Mouse (Mus musculus) heart, postnatal 25 days (tissue): ENCODE measurements around the gene Aldh1a2. TPM values are rescaled to one million over a fixed set of nuclear protein-coding genes. Genes with fewer than 3 reads are reported as not detected.
A peak's percentile ranks its signal among the peaks of the same experiment; 100 is the strongest.

ENCODE experiments used
- DNase-seq: peaks from one replicate; pipeline ENCODE4 v3.0.0; 2022; ENCODE audit warnings: low spot score
- intact Hi-C: fragments of 180-260 bp; cut with DNase I; formaldehyde crosslinking; loops from one replicate; pipeline ENCODE4 v1.15.1; 2025
- total RNA-seq, 2 experiments: library from RNA; stranded (reverse); gene quantifications; 2 replicates each; pipeline ENCODE4 v1.2.3; 2021

The Aldh1a2 gene
- total RNA-seq, 2 experiments from 2014 or later, result 9.5 to 12.9 TPM

- no peak for DNase-seq
- intact Hi-C loops, result loop anchor here (10.0 kb wide), 3 partner anchors 144 to 414 kb away; no protein-coding TSS in a partner anchor
Observed at GRCm38 (mm10) chr9:71210870-71211269, 4.7 kb upstream of the Aldh1a2 start.

- intact Hi-C loops, result loop anchor here (10.0 kb wide), 3 partner anchors 141 to 411 kb away; no protein-coding TSS in a partner anchor
- no peak for DNase-seq
Observed at GRCm38 (mm10) chr9:71213636-71214035, 2.0 kb upstream of the Aldh1a2 start.

- intact Hi-C loops, result loop anchor here (10.0 kb wide), 3 partner anchors 138 to 408 kb away; no protein-coding TSS in a partner anchor
- peak; percentile 12 for DNase-seq
Observed at GRCm38 (mm10) chr9:71216036-71216995, 727 bp downstream of the Aldh1a2 start.

GRCm38 (mm10) chr9:71216996-71217792 is 1.6 kb downstream of the Aldh1a2 start:
- DNase-seq, result no peak
- intact Hi-C loops, result loop anchor here (10.0 kb wide), 3 partner anchors 138 to 408 kb away; no protein-coding TSS in a partner anchor

- DNase-seq, result no peak
- intact Hi-C loops, result loop anchor here (10.0 kb wide), 3 partner anchors 137 to 407 kb away; no protein-coding TSS in a partner anchor
Observed at GRCm38 (mm10) chr9:71217793-71218095, 2.2 kb downstream of the Aldh1a2 start.

- intact Hi-C loops, result loop anchor here (10.0 kb wide), 3 partner anchors 136 to 406 kb away; no protein-coding TSS in a partner anchor
Observed at GRCm38 (mm10) chr9:71219161-71219560, 3.6 kb downstream of the Aldh1a2 start.

GRCm38 (mm10) chr9:71220401-71220800 is 4.8 kb downstream of the Aldh1a2 start:
- intact Hi-C loops, result no loop called here
- DNase-seq, result no peak

More at GRCm38 (mm10) chr9:71219161-71219560, 3.6 kb downstream of the Aldh1a2 start:
- no peak for DNase-seq

- intact Hi-C loops, result no loop called here
- DNase-seq, result no peak
Observed at GRCm38 (mm10) chr9:71227226-71227970, 11.8 kb downstream of the Aldh1a2 start.

GRCm38 (mm10) chr9:71230011-71230410 is 14.4 kb downstream of the Aldh1a2 start:
- intact Hi-C loops, result no loop called here
- DNase-seq, result no peak

GRCm38 (mm10) chr9:71236540-71236939 is 21.0 kb downstream of the Aldh1a2 start:
- intact Hi-C loops, result no loop called here
- no peak for DNase-seq

GRCm38 (mm10) chr9:71239926-71240325 is 24.3 kb downstream of the Aldh1a2 start:
- DNase-seq, result no peak
- intact Hi-C loops, result no loop called here

- intact Hi-C loops, result no loop called here
- no peak for DNase-seq
Observed at GRCm38 (mm10) chr9:71241515-71242411, 26.2 kb downstream of the Aldh1a2 start.

- intact Hi-C loops, result no loop called here
- DNase-seq, result no peak
Observed at GRCm38 (mm10) chr9:71242412-71242781, 26.8 kb downstream of the Aldh1a2 start.

GRCm38 (mm10) chr9:71254380-71254779 is 38.8 kb downstream of the Aldh1a2 start:
- intact Hi-C loops, result no loop called here
- DNase-seq, result no peak

GRCm38 (mm10) chr9:71262711-71263110 is 47.1 kb downstream of the Aldh1a2 start:
- intact Hi-C loops, result no loop called here
- DNase-seq, result no peak

- intact Hi-C loops, result no loop called here
- no peak for DNase-seq
Observed at GRCm38 (mm10) chr9:71269711-71270110, 54.1 kb downstream of the Aldh1a2 start.

- intact Hi-C loops, result no loop called here
- DNase-seq, result no peak
Observed at GRCm38 (mm10) chr9:71270205-71270604, 54.6 kb downstream of the Aldh1a2 start.

GRCm38 (mm10) chr9:71276149-71276721 is 60.6 kb downstream of the Aldh1a2 start:
- intact Hi-C loops, result no loop called here
- DNase-seq, result no peak
